Mouse (Mus musculus): ENCODE results near the gene Higd1a. TPM values are rescaled to one million over a fixed set of nuclear protein-coding genes. Genes with fewer than 3 reads are reported as not detected.
A peak's percentile ranks its signal among the peaks of the same experiment; 100 is the strongest.

The Higd1a gene
- polyA plus RNA-seq, 1 experiment, result 439 TPM

GRCm38 (mm10) chr9:121892057-121892687 is 34.0 kb upstream of the Higd1a start:
- peaks cover 5% of the 10 kb centered on the region; the same call in 1 of the 2 replicates for H3K4me1 ChIP-seq (ENCODE audit: control insufficient read depth, insufficient read depth, insufficient read length, low read length)
- H3K27ac ChIP-seq (replicated peaks; ENCODE audit: low read depth, low read length), result no peak overlapping the region
- no peak overlapping the region for H3K4me3 ChIP-seq (ENCODE audit: insufficient read depth, low read depth, low read length)

- Histone ChIP-seq H3K27ac (replicated peaks; ENCODE audit: low read depth, low read length) (0 out of 2 replicates have a peak overlapping the region, but pooled peaks have one; percentile 64), H3K4me3 (ENCODE audit: insufficient read depth, low read depth, low read length) (no peak overlapping the region), H3K4me1 (ENCODE audit: control insufficient read depth, insufficient read depth, insufficient read length, low read length) (peaks cover 5% of the 10 kb centered on the region; the same call in 1 of the 2 replicates)
Observed at GRCm38 (mm10) chr9:121891301-121891700, 33.1 kb upstream of the Higd1a start.

GRCm38 (mm10) chr9:121890441-121890941 is 32.3 kb upstream of the Higd1a start:
- Histone ChIP-seq H3K4me3 (ENCODE audit: insufficient read depth, low read depth, low read length) (peak overlapping the region; percentile 17; the same call in 1 of the 2 replicates), H3K27ac (replicated peaks; ENCODE audit: low read depth, low read length) (peak overlapping the region; percentile 64), H3K4me1 (ENCODE audit: control insufficient read depth, insufficient read depth, insufficient read length, low read length) (peaks cover 5% of the 10 kb centered on the region; the same call in 1 of the 2 replicates)

- Histone ChIP-seq H3K4me3 (ENCODE audit: insufficient read depth, low read depth, low read length) (peak overlapping the region; percentile 17; the same call in 1 of the 2 replicates), H3K27ac (replicated peaks; ENCODE audit: low read depth, low read length) (peak overlapping the region; percentile 73), H3K4me1 (ENCODE audit: control insufficient read depth, insufficient read depth, insufficient read length, low read length) (peaks cover 5% of the 10 kb centered on the region; the same call in 1 of the 2 replicates)
Observed at GRCm38 (mm10) chr9:121889927-121890440, 31.8 kb upstream of the Higd1a start.

- Histone ChIP-seq H3K4me3 (ENCODE audit: insufficient read depth, low read depth, low read length) (no peak overlapping the region), H3K27ac (replicated peaks; ENCODE audit: low read depth, low read length) (no peak overlapping the region), H3K4me1 (ENCODE audit: control insufficient read depth, insufficient read depth, insufficient read length, low read length) (no peaks in the 10 kb centered on the region; the same call in 1 of the 2 replicates)
Observed at GRCm38 (mm10) chr9:121882015-121882457, 23.9 kb upstream of the Higd1a start.

- H3K4me1 ChIP-seq (ENCODE audit: control insufficient read depth, insufficient read depth, insufficient read length, low read length), result no peaks in the 10 kb centered on the region; the same call in 1 of the 2 replicates
- H3K27ac ChIP-seq (replicated peaks; ENCODE audit: low read depth, low read length), result no peak overlapping the region
- H3K4me3 ChIP-seq (ENCODE audit: insufficient read depth, low read depth, low read length), result no peak overlapping the region
Observed at GRCm38 (mm10) chr9:121881301-121881700, 23.1 kb upstream of the Higd1a start.

- H3K4me1 ChIP-seq (ENCODE audit: control insufficient read depth, insufficient read depth, insufficient read length, low read length), result no peaks in the 10 kb centered on the region; the same call in 1 of the 2 replicates
- no peak overlapping the region for H3K4me3 ChIP-seq (ENCODE audit: insufficient read depth, low read depth, low read length)
- H3K27ac ChIP-seq (replicated peaks; ENCODE audit: low read depth, low read length), result no peak overlapping the region
Observed at GRCm38 (mm10) chr9:121880840-121881239, 22.7 kb upstream of the Higd1a start.

GRCm38 (mm10) chr9:121877052-121877740 is 19.0 kb upstream of the Higd1a start:
- Histone ChIP-seq H3K4me3 (ENCODE audit: insufficient read depth, low read depth, low read length) (no peak overlapping the region), H3K27ac (replicated peaks; ENCODE audit: low read depth, low read length) (no peak overlapping the region), H3K4me1 (ENCODE audit: control insufficient read depth, insufficient read depth, insufficient read length, low read length) (no peaks in the 10 kb centered on the region; the same call in 1 of the 2 replicates)

GRCm38 (mm10) chr9:121873578-121873977 is 15.4 kb upstream of the Higd1a start:
- Histone ChIP-seq H3K27ac (replicated peaks; ENCODE audit: low read depth, low read length) (no peak overlapping the region), H3K4me1 (ENCODE audit: control insufficient read depth, insufficient read depth, insufficient read length, low read length) (no peaks in the 10 kb centered on the region), H3K4me3 (ENCODE audit: insufficient read depth, low read depth, low read length) (no peak overlapping the region)

GRCm38 (mm10) chr9:121872062-121872683 is 14.0 kb upstream of the Higd1a start:
- Histone ChIP-seq H3K4me3 (ENCODE audit: insufficient read depth, low read depth, low read length) (no peak overlapping the region), H3K27ac (replicated peaks; ENCODE audit: low read depth, low read length) (no peak overlapping the region), H3K4me1 (ENCODE audit: control insufficient read depth, insufficient read depth, insufficient read length, low read length) (no peaks in the 10 kb centered on the region)

- no peak overlapping the region for H3K4me3 ChIP-seq (ENCODE audit: insufficient read depth, low read depth, low read length)
- no peaks in the 10 kb centered on the region for H3K4me1 ChIP-seq (ENCODE audit: control insufficient read depth, insufficient read depth, insufficient read length, low read length)
- no peak overlapping the region for H3K27ac ChIP-seq (replicated peaks; ENCODE audit: low read depth, low read length)
Observed at GRCm38 (mm10) chr9:121869973-121870515, 11.9 kb upstream of the Higd1a start.

- H3K4me1 ChIP-seq (ENCODE audit: control insufficient read depth, insufficient read depth, insufficient read length, low read length), result no peaks in the 10 kb centered on the region
- H3K27ac ChIP-seq (replicated peaks; ENCODE audit: low read depth, low read length), result no peak overlapping the region
- H3K4me3 ChIP-seq (ENCODE audit: insufficient read depth, low read depth, low read length), result no peak overlapping the region
Observed at GRCm38 (mm10) chr9:121869432-121869831, 11.3 kb upstream of the Higd1a start.

- Histone ChIP-seq H3K27ac (replicated peaks; ENCODE audit: low read depth, low read length) (no peak overlapping the region), H3K4me1 (ENCODE audit: control insufficient read depth, insufficient read depth, insufficient read length, low read length) (no peaks in the 10 kb centered on the region), H3K4me3 (ENCODE audit: insufficient read depth, low read depth, low read length) (no peak overlapping the region)
Observed at GRCm38 (mm10) chr9:121868236-121868635, 10.1 kb upstream of the Higd1a start.

- no peak overlapping the region for H3K4me3 ChIP-seq (ENCODE audit: insufficient read depth, low read depth, low read length)
- H3K27ac ChIP-seq (replicated peaks; ENCODE audit: low read depth, low read length), result no peak overlapping the region
- no peaks in the 10 kb centered on the region for H3K4me1 ChIP-seq (ENCODE audit: control insufficient read depth, insufficient read depth, insufficient read length, low read length)
Observed at GRCm38 (mm10) chr9:121867632-121868031, 9.5 kb upstream of the Higd1a start.

Measured in brown adipose tissue, adult 24 weeks (tissue).